Mouse (Mus musculus) kidney, adult 2 months (tissue): Measurements from ENCODE around the gene Cryba1.

Experiments used
- CTCF ChIP-seq: fragments of 200-500 bp; conservative IDR thresholded peaks from 2 replicates; pipeline ENCODE4 v1.5.1; 2011; ENCODE audit warnings: low read depth, mild to moderate bottlenecking, control low read depth, low read length, moderate library complexity, mixed read lengths; ENCODE audit not compliant: insufficient read depth, insufficient read length
- POLR2A ChIP-seq: fragments of 200-500 bp; IDR thresholded peaks from one replicate; pipeline ENCODE4 v1.6.1; 2011; ENCODE audit warnings: low read depth, low read length, control low read depth

DNA sequence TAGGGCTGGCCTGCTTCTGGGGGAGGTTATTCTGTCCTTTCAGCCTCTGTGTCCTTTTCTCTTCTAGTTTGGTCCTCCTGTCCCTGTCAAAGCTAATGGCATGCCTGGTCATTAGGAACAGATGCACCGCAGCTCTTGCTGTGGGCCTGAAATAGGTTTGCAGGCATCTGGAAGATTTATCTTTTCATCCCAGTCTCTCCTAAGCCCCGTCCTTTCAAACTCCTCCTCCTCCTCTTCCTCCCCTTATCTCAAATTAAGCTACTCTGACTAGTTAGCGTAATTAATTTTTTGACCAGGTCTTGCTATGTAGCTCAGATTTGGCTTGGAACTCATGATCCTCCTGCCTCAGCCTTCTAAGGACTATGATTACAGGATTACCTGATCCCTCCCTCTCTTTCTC, 28.4 kb upstream of the Cryba1 start:
- TF ChIP-seq CTCF (no peak), POLR2A (no peak)
